Mouse (Mus musculus) CH12.LX (cell line): ENCODE measurements around the gene Gm43191. TPM values are rescaled to one million over a fixed set of nuclear protein-coding genes. Genes with fewer than 3 reads are reported as not detected.
A peak's percentile ranks its signal among the peaks of the same experiment; 100 is the strongest.

Source experiments
- DNase-seq: peaks from one replicate; pipeline ENCODE4 v3.0.0-alpha.2; 2013; ENCODE audit errors: extremely low read depth
- H3K27ac ChIP-seq: 2 replicates; pipeline ENCODE4 v1.5.1; 2012; ENCODE audit warnings: low read depth, mild to moderate bottlenecking, control low read depth, moderate library complexity; ENCODE audit not compliant: insufficient read depth
- H3K27me3 ChIP-seq: replicated peaks from 2 replicates; pipeline ENCODE3; 2012; ENCODE audit warnings: inconsistent platforms
- H3K36me3 ChIP-seq, 2 experiments: replicated peaks in 1 of 2; 2 replicates each; pipeline versions ENCODE3 to v1.6.1; 2012; ENCODE audit warnings: inconsistent platforms in 1 of 2, low read length in 1 of 2, mild to moderate bottlenecking in 1 of 2, mixed read lengths in 1 of 2, moderate library complexity in 1 of 2; ENCODE audit not compliant: control insufficient read depth in 1 of 2, insufficient read depth in 1 of 2
- H3K4me1 ChIP-seq, 2 experiments: 2 replicates each; pipeline ENCODE4 v1.6.1; 2012; ENCODE audit warnings: inconsistent platforms in 1 of 2, moderate library complexity in 1 of 2; ENCODE audit not compliant: insufficient read depth in 2 of 2, control insufficient read depth in 1 of 2
- H3K4me2 ChIP-seq: 2 replicates; pipeline ENCODE4 v1.6.1; 2012; ENCODE audit warnings: low read depth, mild to moderate bottlenecking, control low read depth; ENCODE audit not compliant: poor library complexity, insufficient read depth, severe bottlenecking
- H3K4me3 ChIP-seq, 3 experiments: fragments of 150-350 bp in 1 of 3; sonication (generic) in 1 of 3; replicated peaks in 1 of 3; 2 replicates each; pipeline versions ENCODE3 to v1.5.1; 2011 to 2012; ENCODE audit warnings: low read depth in 2 of 3, low read length in 2 of 3, mild to moderate bottlenecking in 2 of 3, moderate library complexity in 2 of 3, control low read depth in 1 of 3, improper control_type of control experiment in 1 of 3, inconsistent platforms in 1 of 3, mixed read lengths in 1 of 3; ENCODE audit not compliant: poor library complexity in 1 of 3
- H3K79me2 ChIP-seq: replicated peaks from 2 replicates; pipeline ENCODE4 v1.6.1; 2012; ENCODE audit warnings: mild to moderate bottlenecking, moderate library complexity; ENCODE audit not compliant: control insufficient read depth, poor library complexity, insufficient read depth, severe bottlenecking; ENCODE audit errors: extremely low read depth
- H3K9ac ChIP-seq: 2 replicates; pipeline ENCODE4 v1.6.1; 2012; ENCODE audit warnings: low read depth, mild to moderate bottlenecking, control low read depth, moderate library complexity; ENCODE audit not compliant: insufficient read depth
- H3K9me3 ChIP-seq: replicated peaks from 2 replicates; pipeline ENCODE3; 2012; ENCODE audit warnings: low read length, inconsistent platforms, mixed read lengths
- CHD2 ChIP-seq: IDR thresholded peaks from 2 replicates; pipeline ENCODE4 v1.6.1; 2011; ENCODE audit warnings: low read length, improper control_type of control experiment
- CTCF ChIP-seq, 2 experiments: IDR thresholded peaks in 1 of 2; conservative IDR thresholded peaks in 1 of 2; 2 replicates each; pipeline ENCODE4 v1.5.1; 2011 to 2012; ENCODE audit warnings: low read depth in 2 of 2, low read length in 2 of 2, improper control_type of control experiment in 1 of 2, inconsistent platforms in 1 of 2, mild to moderate bottlenecking in 1 of 2, moderate library complexity in 1 of 2
- E2F4 ChIP-seq: IDR thresholded peaks from 2 replicates; pipeline ENCODE4 v1.6.1; 2011; ENCODE audit warnings: low read depth, low read length, improper control_type of control experiment; ENCODE audit not compliant: insufficient replicate concordance
- ELF1 ChIP-seq: IDR thresholded peaks from 2 replicates; pipeline ENCODE4 v1.6.1; 2014; ENCODE audit warnings: low read depth, mild to moderate bottlenecking, inconsistent platforms, low read length, improper control_type of control experiment
- ETS1 ChIP-seq: conservative IDR thresholded peaks from 2 replicates; pipeline ENCODE4 v1.6.1; 2012; ENCODE audit warnings: low read depth, mild to moderate bottlenecking, inconsistent platforms, low read length, improper control_type of control experiment, moderate library complexity
- GABPA ChIP-seq: IDR thresholded peaks from 2 replicates; pipeline ENCODE4 v1.6.1; 2012; ENCODE audit warnings: low read depth, low read length, improper control_type of control experiment, inconsistent platforms; ENCODE audit not compliant: insufficient replicate concordance
- HCFC1 ChIP-seq: IDR thresholded peaks from 2 replicates; pipeline ENCODE4 v1.6.1; 2012; ENCODE audit warnings: low read depth, mild to moderate bottlenecking, inconsistent platforms, low read length, improper control_type of control experiment
- IRF4 ChIP-seq: IDR thresholded peaks from 2 replicates; pipeline ENCODE4 v1.6.1; 2014; ENCODE audit warnings: low read depth, mild to moderate bottlenecking, inconsistent platforms, low read length, improper control_type of control experiment
- JUN ChIP-seq: IDR thresholded peaks from 2 replicates; pipeline ENCODE4 v1.6.1; 2011; ENCODE audit warnings: low read depth, mild to moderate bottlenecking, low read length, improper control_type of control experiment, moderate library complexity; ENCODE audit not compliant: insufficient read depth
- JUND ChIP-seq: conservative IDR thresholded peaks from 2 replicates; pipeline ENCODE4 v1.6.1; 2011; ENCODE audit warnings: low read depth, low read length, improper control_type of control experiment
- KAT2A ChIP-seq: IDR thresholded peaks from 2 replicates; pipeline ENCODE4 v1.6.1; 2012; ENCODE audit warnings: low read length, improper control_type of control experiment, inconsistent platforms; ENCODE audit not compliant: insufficient replicate concordance
- MAFK ChIP-seq: IDR thresholded peaks from 2 replicates; pipeline ENCODE4 v1.6.1; 2011; ENCODE audit warnings: low read length, improper control_type of control experiment; ENCODE audit not compliant: insufficient replicate concordance
- MAX ChIP-seq: IDR thresholded peaks from 2 replicates; pipeline ENCODE4 v1.6.1; 2011; ENCODE audit warnings: low read length, improper control_type of control experiment
- MAZ ChIP-seq: IDR thresholded peaks from 2 replicates; pipeline ENCODE4 v1.6.1; 2012; ENCODE audit warnings: low read depth, mild to moderate bottlenecking, inconsistent platforms, low read length, improper control_type of control experiment, moderate library complexity
- MXI1 ChIP-seq: IDR thresholded peaks from 2 replicates; pipeline ENCODE4 v1.6.1; 2011; ENCODE audit warnings: mild to moderate bottlenecking, low read depth, low read length, improper control_type of control experiment
- MYC ChIP-seq: IDR thresholded peaks from 2 replicates; pipeline ENCODE4 v1.6.1; 2011; ENCODE audit warnings: low read depth, mild to moderate bottlenecking, improper control_type of control experiment, low read length
- NELFE ChIP-seq: IDR thresholded peaks from 2 replicates; pipeline ENCODE4 v1.6.1; 2011; ENCODE audit warnings: low read depth, low read length, improper control_type of control experiment
- PAX5 ChIP-seq: IDR thresholded peaks from 2 replicates; pipeline ENCODE4 v1.6.1; 2012; ENCODE audit warnings: low read length, inconsistent platforms, mixed read lengths
- POLR2A ChIP-seq: IDR thresholded peaks from 2 replicates; pipeline ENCODE4 v1.6.1; 2011; ENCODE audit warnings: low read depth, mild to moderate bottlenecking, improper control_type of control experiment, low read length
- POLR2AphosphoS2 ChIP-seq: IDR thresholded peaks from 2 replicates; pipeline ENCODE4 v1.6.1; 2011; ENCODE audit warnings: low read depth, low read length, improper control_type of control experiment
- SIN3A ChIP-seq: IDR thresholded peaks from 2 replicates; pipeline ENCODE4 v1.6.1; 2012; ENCODE audit warnings: low read length, improper control_type of control experiment, inconsistent platforms
- SMC3 ChIP-seq: IDR thresholded peaks from 2 replicates; pipeline ENCODE4 v1.6.1; 2011; ENCODE audit warnings: low read depth, low read length, improper control_type of control experiment
- TCF12 ChIP-seq: IDR thresholded peaks from 2 replicates; pipeline ENCODE4 v1.6.1; 2014; ENCODE audit warnings: low read depth, mild to moderate bottlenecking, inconsistent platforms, low read length, improper control_type of control experiment
- UBTF ChIP-seq: IDR thresholded peaks from 2 replicates; pipeline ENCODE4 v1.6.1; 2012; ENCODE audit warnings: low read depth, mild to moderate bottlenecking, inconsistent platforms, low read length, improper control_type of control experiment, moderate library complexity
- USF1 ChIP-seq: IDR thresholded peaks from 2 replicates; pipeline ENCODE4 v1.6.1; 2014; ENCODE audit warnings: low read depth, mild to moderate bottlenecking, inconsistent platforms, low read length, improper control_type of control experiment
- USF2 ChIP-seq: conservative IDR thresholded peaks from 2 replicates; pipeline ENCODE4 v1.6.1; 2011; ENCODE audit warnings: low read depth, low read length, improper control_type of control experiment
- ZC3H11A ChIP-seq: IDR thresholded peaks from 2 replicates; pipeline ENCODE4 v1.6.1; 2012; ENCODE audit warnings: low read depth, mild to moderate bottlenecking, inconsistent platforms, low read length, improper control_type of control experiment
- ZKSCAN1 ChIP-seq: IDR thresholded peaks from 2 replicates; pipeline ENCODE4 v1.6.1; 2012; ENCODE audit warnings: low read depth, inconsistent platforms, low read length, improper control_type of control experiment, borderline replicate concordance
- ZMIZ1 ChIP-seq: IDR thresholded peaks from 2 replicates; pipeline ENCODE4 v1.6.1; 2012; ENCODE audit warnings: low read depth, mild to moderate bottlenecking, inconsistent platforms, low read length, improper control_type of control experiment
- ZNF384 ChIP-seq: IDR thresholded peaks from 2 replicates; pipeline ENCODE4 v1.6.1; 2012; ENCODE audit warnings: low read depth, low read length, improper control_type of control experiment, inconsistent platforms
- dilution Hi-C: fragments of 300-500 bp; cut with MboI; formaldehyde crosslinking; loops from 2 replicates; pipeline ENCODE4 v1.14.3; 2020; ENCODE audit warnings: low sequenced_read_pairs; ENCODE audit not compliant: extremely low pct_unique_long_range_greater_than_20kb, extremely low pct_ligation_motif_present
- in situ Hi-C: fragments of 300-500 bp; cut with MboI; formaldehyde crosslinking; loops from 3 replicates; pipeline ENCODE4 v1.14.3; 2019; ENCODE audit warnings: low sequenced_read_pairs, low pct_ligation_motif_present, low pct_unique_long_range_greater_than_20kb, mixed read lengths
- polyA plus RNA-seq: library from polyadenylated mRNA; unstranded; fragments of >175 nt; gene quantifications from 2 replicates; pipeline ENCODE4 v1.2.1, GENCODE M21; 2012; ENCODE audit warnings: low read depth; ENCODE audit not compliant: insufficient read length
- total RNA-seq, 2 experiments: library from RNA; depleted of rRNA; stranded (reverse); fragments of 300-350 nt in 1 of 2; fragments of >200 nt in 1 of 2; gene quantifications; 2 replicates each; pipeline ENCODE4 v1.2.3; 2012 to 2014

The Gm43191 gene
- total and polyA plus RNA-seq, 3 experiments: 0.51 TPM; not detected in 2

DNA sequence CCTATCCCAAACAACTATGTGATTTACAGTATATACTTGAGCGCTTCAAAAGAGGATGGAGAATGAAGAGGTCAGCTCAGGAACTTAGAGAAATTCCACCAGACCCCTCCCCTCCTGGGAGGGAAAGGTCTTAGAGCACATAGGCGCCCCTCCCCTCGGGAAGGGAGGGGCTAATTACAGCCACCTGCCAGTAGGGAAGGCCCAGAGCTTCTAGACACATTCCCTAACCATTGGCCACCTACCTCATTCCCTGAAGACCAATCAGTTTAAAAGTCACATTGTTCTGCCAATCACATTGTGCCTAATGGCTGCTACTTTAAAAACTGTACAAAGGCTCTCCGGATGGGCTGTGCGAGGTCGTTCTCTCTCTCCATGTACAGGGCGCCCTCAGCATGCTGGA lies 58.4 kb downstream of the Gm43191 start:
- TF ChIP-seq SIN3A (no peak), KAT2A (no peak), NELFE (no peak), ELF1 (no peak), ETS1 (no peak), POLR2A (no peak), JUND (no peak), HCFC1 (no peak), MXI1 (no peak), SMC3 (no peak), POLR2AphosphoS2 (no peak), JUN (no peak), ZKSCAN1 (no peak), E2F4 (no peak), GABPA (no peak), USF1 (no peak)
- Histone ChIP-seq H3K9me3 (no peaks in the 10 kb centered on the region), H3K27ac (no peak overlapping the region), H3K79me2 (no peaks in the 10 kb centered on the region), H3K36me3 (peaks cover 16 to 66% of the 10 kb centered on the region in 2 experiments), H3K4me3 (no peak overlapping the region), H3K27me3 (no peaks in the 10 kb centered on the region), H3K9ac (no peak overlapping the region), H3K4me2 (no peak overlapping the region), H3K4me1 (peaks cover 2 to 5% of the 10 kb centered on the region in 2 experiments; a peak in 1 of 4 replicates)
- dilution Hi-C loops (no loop called here), in situ Hi-C loops (no loop called here)
- DNase-seq: no peak

DNA sequence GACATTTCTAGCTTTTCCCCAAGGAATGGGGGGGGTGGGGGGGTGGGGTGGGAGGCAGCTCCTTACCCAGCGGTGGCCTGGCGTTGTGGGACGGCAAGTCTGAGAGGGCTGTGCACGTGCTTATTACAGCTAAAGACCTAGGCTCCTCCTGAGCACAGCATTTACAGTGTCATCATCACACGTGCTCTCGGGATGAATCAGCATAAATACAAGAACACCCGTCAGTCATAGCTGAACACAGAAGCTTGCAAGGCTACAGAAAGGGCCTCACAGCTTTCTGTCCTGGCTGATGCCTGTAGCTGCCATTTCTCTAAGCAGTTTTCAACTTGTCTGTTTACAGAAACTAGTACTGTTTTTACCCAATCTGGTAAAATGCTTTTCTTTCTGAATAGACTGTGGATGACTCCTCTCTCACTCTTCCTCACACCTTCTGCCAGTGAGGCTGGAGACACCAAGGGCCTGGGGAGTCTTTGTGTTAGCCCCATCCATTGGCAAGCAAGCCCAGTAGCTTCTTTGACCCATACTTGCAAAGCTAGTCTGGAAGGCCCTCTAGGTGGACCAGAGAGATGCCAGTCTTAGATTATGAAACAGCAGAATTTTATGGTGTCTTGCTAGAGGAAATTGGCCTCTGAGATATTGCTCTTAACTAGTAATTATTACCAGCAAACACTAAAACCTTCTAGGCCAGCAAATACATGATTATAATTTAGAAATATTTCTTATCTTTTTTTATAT lies 60.3 kb downstream of the Gm43191 start:
- Histone ChIP-seq H3K27me3 (no peaks in the 10 kb centered on the region), H3K79me2 (no peaks in the 10 kb centered on the region), H3K4me1 (peaks cover 2 to 5% of the 10 kb centered on the region in 2 experiments; a peak in 1 of 4 replicates), H3K9ac (peak overlapping the region; percentile 32; the same call in 1 of the 2 replicates), H3K9me3 (no peaks in the 10 kb centered on the region), H3K4me2 (no peak overlapping the region), H3K27ac (0 out of 2 replicates have a peak overlapping the region, but pooled peaks have one; percentile 39), H3K36me3 (peaks cover 16 to 58% of the 10 kb centered on the region in 2 experiments), H3K4me3 (no peak overlapping the region)
- in situ Hi-C loops (no loop called here), dilution Hi-C loops (no loop called here)
- peak; percentile 54 for DNase-seq
- no peak for TF ChIP-seq USF1
- peak; percentile 88; the same call in 1 of the 2 replicates for TF ChIP-seq MYC
- peak; percentile 76; the same call in 1 of the 2 replicates for TF ChIP-seq MAFK
- TF ChIP-seq GABPA: no peak
- no peak for TF ChIP-seq CHD2
- no peak for TF ChIP-seq ZC3H11A
- no peak for TF ChIP-seq UBTF
- no peak for TF ChIP-seq PAX5
- no peak for TF ChIP-seq TCF12
- TF ChIP-seq JUND: no peak
- no peak for TF ChIP-seq ZNF384
- peak; percentile 44; the same call in 1 of the 2 replicates for TF ChIP-seq ETS1
- TF ChIP-seq CTCF (conservative IDR thresholded peaks at IDR 0.05 in 1 of 2, IDR thresholded peaks at IDR 0.05 in 1 of 2; ENCODE audit: low read depth in 2 of 2, low read length in 2 of 2): no peak
- no peak for TF ChIP-seq ZMIZ1
- peak; percentile 85 for TF ChIP-seq MAX
- no peak for TF ChIP-seq KAT2A
- no peak for TF ChIP-seq NELFE
- peak; percentile 36; the same call in 1 of the 2 replicates for TF ChIP-seq SIN3A
- TF ChIP-seq MAZ: no peak
- no peak for TF ChIP-seq POLR2A
- TF ChIP-seq E2F4: no peak
- no peak for TF ChIP-seq ZKSCAN1
- peak; percentile 75 for TF ChIP-seq IRF4
- no peak for TF ChIP-seq USF2
- TF ChIP-seq JUN: peak; percentile 24; the same call in 1 of the 2 replicates
